Mouse (Mus musculus) forebrain, embryonic 16.5 days (tissue): ENCODE results near the gene Ptpn11. TPM values are rescaled to one million over a fixed set of nuclear protein-coding genes. Genes with fewer than 3 reads are reported as not detected.
A peak's percentile ranks its signal among the peaks of the same experiment; 100 is the strongest.
"Not testable (repeated sequence)": the region's sequence is repeated elsewhere in the genome, so short reads cannot be mapped to it uniquely, and the experiment has no call there.

ENCODE experiments used
- ATAC-seq: fragments of 200-750 bp; cut with Nextera tagmentation; 2 replicates; pipeline ENCODE4 v1.8.0; 2017; ENCODE audit warnings: mild to moderate bottlenecking, moderate library complexity
- H3K27ac ChIP-seq: fragments of 300-500 bp; sonication (generic); 2 replicates; pipeline ENCODE4 v1.5.1; 2014; ENCODE audit warnings: low read length, control low read depth
- H3K27me3 ChIP-seq: fragments of 300-500 bp; sonication (generic); replicated peaks from 2 replicates; pipeline ENCODE4 v1.6.1; 2014; ENCODE audit warnings: low read length; ENCODE audit not compliant: control insufficient read depth, insufficient read depth
- H3K36me3 ChIP-seq: fragments of 300-500 bp; sonication (generic); 2 replicates; pipeline ENCODE4 v1.6.1; 2014; ENCODE audit not compliant: control insufficient read depth, insufficient read depth
- H3K4me1 ChIP-seq: fragments of 300-500 bp; sonication (generic); replicated peaks from 2 replicates; pipeline ENCODE4 v1.6.1; 2014; ENCODE audit warnings: low read length; ENCODE audit not compliant: control insufficient read depth, insufficient read depth
- H3K4me2 ChIP-seq: fragments of 300-500 bp; sonication (generic); 2 replicates; pipeline ENCODE4 v1.6.1; 2014; ENCODE audit warnings: mild to moderate bottlenecking, low read length, control low read depth
- H3K4me3 ChIP-seq: fragments of 300-500 bp; sonication (generic); replicated peaks from 2 replicates; pipeline ENCODE4 v1.5.1; 2014; ENCODE audit warnings: mild to moderate bottlenecking, low read length, control low read depth
- H3K9ac ChIP-seq: fragments of 300-500 bp; sonication (generic); replicated peaks from 2 replicates; pipeline ENCODE4 v1.6.1; 2014; ENCODE audit warnings: low read depth, low read length, control low read depth
- H3K9me3 ChIP-seq: fragments of 300-500 bp; sonication (generic); 2 replicates; pipeline ENCODE4 v1.6.1; 2016; ENCODE audit warnings: low read length; ENCODE audit not compliant: control insufficient read depth
- WGBS: fragments of 180-500 bp; shearing (Covaris S2); extraction: QIAGEN DNeasy Blood & Tissue Kit; methylation state at CpG from one replicate; pipeline ENCODE4 v1.1.7; 2014; 5-methylcytosine and 5-hydroxymethylcytosine counted together
- polyA plus RNA-seq: library from polyadenylated mRNA; unstranded; fragments of >200 nt; fragmentation: Nextera tagmentation; extraction: Ambion mirVana; gene quantifications from 2 replicates; pipeline ENCODE4 v1.2.1, GENCODE M21; 2015

The Ptpn11 gene
- polyA plus RNA-seq, 1 experiment from 2014 or later = 22.5 TPM

GRCm38 (mm10) chr5:121206540-121206939 lies 15.3 kb upstream of the Ptpn11 start:
- ATAC-seq = no peak
- 82% methylated on average over 9 of the region's 9 CpGs for WGBS
- peaks cover 30% of the 10 kb centered on the region for H3K36me3 ChIP-seq
- no peaks in the 10 kb centered on the region for H3K9me3 ChIP-seq
- no peaks in the 10 kb centered on the region for H3K27me3 ChIP-seq
- peaks cover 20% of the 10 kb centered on the region for H3K4me1 ChIP-seq
- H3K4me2 ChIP-seq = no peak overlapping the region
- no peak overlapping the region for H3K9ac ChIP-seq
- H3K4me3 ChIP-seq = no peak overlapping the region
- no peak overlapping the region for H3K27ac ChIP-seq

- Histone ChIP-seq H3K4me3 (peak overlapping the region; percentile 97), H3K4me1 (peaks cover 20% of the 10 kb centered on the region), H3K36me3 (peaks cover 30% of the 10 kb centered on the region), H3K9ac (0 out of 2 replicates have a peak overlapping the region, but pooled peaks have one; percentile 17), H3K4me2 (peak overlapping the region; percentile 73)
- not testable (repeated sequence) for H3K9me3 ChIP-seq, ATAC-seq, H3K27me3 ChIP-seq, H3K27ac ChIP-seq
- 76% methylated on average over 7 of the region's 10 CpGs for WGBS
Measured at GRCm38 (mm10) chr5:121205537-121206130, 14.4 kb upstream of the Ptpn11 start.

- peak within 1 kb of the TSS; percentile 97 for H3K4me3 ChIP-seq
- peak; percentile 96 for ATAC-seq
- peaks cover 24% of the 10 kb centered on the region for H3K36me3 ChIP-seq
- peak within 1 kb of the TSS; percentile 94 for H3K9ac ChIP-seq
- H3K27ac ChIP-seq = peak within 1 kb of the TSS; percentile 71
- H3K4me2 ChIP-seq = peak within 1 kb of the TSS; percentile 73
- no peaks in the 10 kb centered on the region for H3K9me3 ChIP-seq
- 1% methylated on average over 52 of the region's 52 CpGs for WGBS
- peaks cover under 1% of the 10 kb centered on the region; the same call in 1 of the 2 replicates for H3K27me3 ChIP-seq
- peaks cover 20% of the 10 kb centered on the region for H3K4me1 ChIP-seq
Measured at GRCm38 (mm10) chr5:121204132-121205089, 13.2 kb upstream of the Ptpn11 start, which contains the start of gene Rpl6. Gene Rpl6, plus strand, starts transcription at chr5:121204481.

- Histone ChIP-seq H3K27me3 (peaks cover 3% of the 10 kb centered on the region; the same call in 1 of the 2 replicates), H3K36me3 (peaks cover 14% of the 10 kb centered on the region), H3K4me2 (no peak overlapping the region), H3K9ac (no peak overlapping the region), H3K4me3 (no peak overlapping the region), H3K9me3 (no peaks in the 10 kb centered on the region), H3K4me1 (peaks cover 20% of the 10 kb centered on the region), H3K27ac (no peak overlapping the region)
- WGBS = 93% methylated on average over 1 of the region's 1 CpGs
- ATAC-seq = no peak
Measured at GRCm38 (mm10) chr5:121202467-121202866, 11.3 kb upstream of the Ptpn11 start.

GRCm38 (mm10) chr5:121201739-121202138 lies 10.5 kb upstream of the Ptpn11 start:
- Histone ChIP-seq H3K27me3 (peaks cover 3% of the 10 kb centered on the region; the same call in 1 of the 2 replicates), H3K4me1 (peaks cover 17% of the 10 kb centered on the region), H3K36me3 (peaks cover 8% of the 10 kb centered on the region), H3K9ac (no peak overlapping the region), H3K27ac (no peak overlapping the region), H3K4me3 (no peak overlapping the region), H3K4me2 (no peak overlapping the region), H3K9me3 (no peaks in the 10 kb centered on the region)
- 56% methylated on average over 3 of the region's 3 CpGs for WGBS
- no peak for ATAC-seq

- WGBS = 84% methylated on average over 5 of the region's 5 CpGs
- no peak for ATAC-seq
- Histone ChIP-seq H3K9me3 (no peaks in the 10 kb centered on the region), H3K4me1 (no peaks in the 10 kb centered on the region), H3K36me3 (no peaks in the 10 kb centered on the region), H3K9ac (no peak overlapping the region), H3K4me3 (no peak overlapping the region), H3K27ac (no peak overlapping the region), H3K4me2 (no peak overlapping the region), H3K27me3 (peaks cover 3% of the 10 kb centered on the region; the same call in 1 of the 2 replicates)
Measured at GRCm38 (mm10) chr5:121198376-121198775, 7.2 kb upstream of the Ptpn11 start.

GRCm38 (mm10) chr5:121197337-121197736 lies 6.1 kb upstream of the Ptpn11 start:
- 70% methylated on average over 2 of the region's 2 CpGs for WGBS
- no peak overlapping the region for H3K9ac ChIP-seq
- peaks cover 3% of the 10 kb centered on the region; the same call in 1 of the 2 replicates for H3K27me3 ChIP-seq
- H3K27ac ChIP-seq = no peak overlapping the region
- no peaks in the 10 kb centered on the region for H3K4me1 ChIP-seq
- H3K9me3 ChIP-seq = no peaks in the 10 kb centered on the region
- H3K4me3 ChIP-seq = no peak overlapping the region
- H3K4me2 ChIP-seq = no peak overlapping the region
- no peaks in the 10 kb centered on the region for H3K36me3 ChIP-seq
- no peak for ATAC-seq

GRCm38 (mm10) chr5:121196764-121197163 lies 5.6 kb upstream of the Ptpn11 start:
- 51% methylated on average over 5 of the region's 5 CpGs for WGBS
- ATAC-seq = no peak
- H3K36me3 ChIP-seq = no peaks in the 10 kb centered on the region
- peaks cover 2% of the 10 kb centered on the region; the same call in 1 of the 2 replicates for H3K4me1 ChIP-seq
- no peak overlapping the region for H3K4me3 ChIP-seq
- H3K4me2 ChIP-seq = no peak overlapping the region
- peaks cover 3% of the 10 kb centered on the region; the same call in 1 of the 2 replicates for H3K27me3 ChIP-seq
- no peak overlapping the region for H3K27ac ChIP-seq
- no peaks in the 10 kb centered on the region for H3K9me3 ChIP-seq
- H3K9ac ChIP-seq = no peak overlapping the region

GRCm38 (mm10) chr5:121194173-121194572 lies 3.0 kb upstream of the Ptpn11 start:
- Histone ChIP-seq H3K27me3 (no peaks in the 10 kb centered on the region), H3K4me1 (peaks cover 15% of the 10 kb centered on the region), H3K36me3 (no peaks in the 10 kb centered on the region), H3K9ac (no peak overlapping the region), H3K9me3 (no peaks in the 10 kb centered on the region), H3K27ac (no peak overlapping the region), H3K4me3 (no peak overlapping the region), H3K4me2 (no peak overlapping the region)
- no peak for ATAC-seq
- WGBS = 18% methylated on average over 1 of the region's 1 CpGs
